ENCODE assay signal across 12 mouse cellular contexts in the genomic region with DNA sequence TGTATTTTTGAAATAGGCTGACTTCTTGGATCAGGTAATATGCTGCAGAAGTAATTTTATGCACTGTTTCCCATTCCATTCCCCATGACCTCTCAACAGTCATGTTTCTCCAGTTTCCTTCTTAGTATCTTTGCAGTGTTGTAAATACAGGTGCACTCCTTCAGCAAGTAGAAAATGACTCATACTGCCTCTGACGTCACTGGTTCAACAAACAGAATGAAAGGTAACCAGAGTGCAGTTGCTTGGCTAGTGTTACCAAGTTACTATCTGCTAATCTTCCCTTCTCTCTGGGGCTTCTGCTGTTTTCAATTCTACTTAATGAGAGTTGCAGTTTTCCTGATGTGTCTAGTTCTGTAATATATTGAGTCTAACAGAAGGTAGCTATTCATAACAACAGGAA.
DNase-seq lines count a peak whose midpoint lies in the region; ATAC-seq and TF ChIP-seq lines count a peak whose summit lies in the region.
"Had no signal": no experiment of that assay in that cellular context is flagged by ENCODE, and none has a peak within 500 bp of the region (broad histone marks: within the 10 kb centered on the region; RNA-seq: fewer than 3 reads in every experiment).

No protein-coding gene starts in this region.

- no peaks in the 10 kb centered on the region for H3K9me3 ChIP-seq in lung, embryonic 14.5 days (ENCODE audit: low read depth, low read length)
- no peaks in the 10 kb centered on the region for H3K9me3 ChIP-seq in MEL (replicated peaks; ENCODE audit: insufficient read depth, low read length)
- no peaks in the 10 kb centered on the region for H3K9me3 ChIP-seq in stomach, embryonic 15.5 days
- H3K9me3 ChIP-seq: G1E; midbrain, embryonic 13.5 days had no signal

- H3K27me3 ChIP-seq in lung, embryonic 14.5 days (ENCODE audit: insufficient read depth, low read length), result no peaks in the 10 kb centered on the region
- H3K27me3 ChIP-seq in MEL (ENCODE audit: control insufficient read depth in 1 of 2, insufficient read depth in 2 of 2, low read length in 2 of 2), result no peaks in the 10 kb centered on the region; a peak in 1 of 4 replicates
- no peaks in the 10 kb centered on the region for H3K27me3 ChIP-seq in stomach, embryonic 15.5 days (replicated peaks)
- H3K27me3 ChIP-seq: midbrain, embryonic 13.5 days had no signal

- H3K4me3 ChIP-seq in lung, embryonic 14.5 days (ENCODE audit: low read depth, low read length), result no peak overlapping the region
- H3K4me3 ChIP-seq in MEL (ENCODE audit: control insufficient read depth in 1 of 2, insufficient read depth in 1 of 2, low read depth in 2 of 2, low read length in 2 of 2), result no peak overlapping the region
- H3K4me3 ChIP-seq in stomach, embryonic 15.5 days (replicated peaks), result no peak overlapping the region
- no peak overlapping the region for H3K4me3 ChIP-seq in left cerebral cortex, adult 2 months
- H3K4me3 ChIP-seq: midbrain, embryonic 13.5 days had no signal

- no peak for TF ChIP-seq POLR2A in MEL (IDR thresholded peaks at IDR 0.05; ENCODE audit: control insufficient read depth in 1 of 2, insufficient read depth in 1 of 2, low read depth in 1 of 2, low read length in 2 of 2, poor library complexity in 1 of 2)

- TF ChIP-seq CTCF in lung, embryonic 14.5 days (IDR thresholded peaks at IDR 0.05; ENCODE audit: low read depth), result no peak
- no peak for TF ChIP-seq CTCF in MEL (IDR thresholded peaks at IDR 0.05 in 2 of 3, conservative IDR thresholded peaks at IDR 0.05 in 1 of 3; ENCODE audit: control insufficient read depth in 1 of 3, insufficient read depth in 1 of 3, low read depth in 2 of 3, low read length in 3 of 3, poor library complexity in 1 of 3, severe bottlenecking in 1 of 3)
- TF ChIP-seq CTCF in left cerebral cortex, adult 2 months (IDR thresholded peaks at IDR 0.05), result no peak

- peak; percentile 40 for DNase-seq in lung, embryonic 14.5 days
- DNase-seq in lung, postnatal 10 days, result no peak
- peak; percentile 11 for DNase-seq in MEL (ENCODE audit: low read depth, low spot score)
- peak; percentile 82 for DNase-seq in induced T-regulatory cell, adult 2 months (ENCODE audit: low read depth)
- DNase-seq in embryo, embryonic 9.5 days (ENCODE audit: extremely low spot score), result no peak
- no peak for DNase-seq in left cerebral cortex, adult 2 months (ENCODE audit: extremely low spot score in 1 of 2, low spot score in 2 of 2)
- DNase-seq: heart, postnatal 4 days; kidney, postnatal 25 days; thymus, postnatal 36 days had no signal

- no peak overlapping the region for H3K27ac ChIP-seq in lung, embryonic 14.5 days (ENCODE audit: low read depth)
- H3K27ac ChIP-seq in MEL (ENCODE audit: control insufficient read depth, low read depth, low read length), result no peak overlapping the region
- H3K27ac ChIP-seq in stomach, embryonic 15.5 days, result no peak overlapping the region
- no peak overlapping the region for H3K27ac ChIP-seq in left cerebral cortex, adult 2 months
- H3K27ac ChIP-seq: midbrain, embryonic 13.5 days had no signal

- no peaks in the 10 kb centered on the region for H3K36me3 ChIP-seq in lung, embryonic 14.5 days (ENCODE audit: insufficient read depth)
- peaks cover 0 to 2% of the 10 kb centered on the region in 2 experiments; a peak in 1 of 4 replicates for H3K36me3 ChIP-seq in MEL (ENCODE audit: control insufficient read depth in 1 of 2, insufficient read depth in 2 of 2, low read length in 2 of 2)
- no peaks in the 10 kb centered on the region for H3K36me3 ChIP-seq in stomach, embryonic 15.5 days
- H3K36me3 ChIP-seq: G1E; midbrain, embryonic 13.5 days had no signal

- 8% methylated on average over 1 of the region's 1 CpGs for WGBS in lung, embryonic 14.5 days
- WGBS in stomach, embryonic 15.5 days, result 11% methylated on average over 1 of the region's 1 CpGs

- H3K79me2 ChIP-seq in MEL (ENCODE audit: control insufficient read depth, insufficient read depth, low read length, poor library complexity), result no peaks in the 10 kb centered on the region

- ATAC-seq in lung, embryonic 14.5 days (ENCODE audit: insufficient read depth), result no peak
- ATAC-seq in stomach, embryonic 15.5 days (ENCODE audit: insufficient read depth, low FRiP score, low read depth), result peak; percentile 88
- ATAC-seq: midbrain, embryonic 13.5 days had no signal

- TF ChIP-seq EP300 in MEL (IDR thresholded peaks at IDR 0.05; ENCODE audit: low read depth in 1 of 2, low read length in 2 of 2), result no peak

- H3K4me2 ChIP-seq in lung, embryonic 14.5 days, result no peak overlapping the region
- no peak overlapping the region for H3K4me2 ChIP-seq in stomach, embryonic 15.5 days
- H3K4me2 ChIP-seq: midbrain, embryonic 13.5 days had no signal

- H3K9ac ChIP-seq in lung, embryonic 14.5 days, result no peak overlapping the region
- no peak overlapping the region for H3K9ac ChIP-seq in MEL (ENCODE audit: control insufficient read depth, low read depth, low read length, poor library complexity, severe bottlenecking)
- no peak overlapping the region for H3K9ac ChIP-seq in stomach, embryonic 15.5 days
- H3K9ac ChIP-seq: midbrain, embryonic 13.5 days had no signal

- TF ChIP-seq RAD21 in MEL (IDR thresholded peaks at IDR 0.05; ENCODE audit: low read depth, low read length), result no peak

- intact Hi-C loops in left cerebral cortex, adult 2 months (cut with DNase I), result loop anchor here (5.0 kb wide), 1 partner anchor 1607 kb away; a partner anchor contains a TSS

- 0 out of 2 replicates have a peak, but pooled peaks cover 3% of the 10 kb centered on the region for H3K4me1 ChIP-seq in lung, embryonic 14.5 days (ENCODE audit: insufficient read depth)
- H3K4me1 ChIP-seq in MEL (ENCODE audit: control insufficient read depth in 1 of 2, insufficient read depth in 2 of 2, low read length in 2 of 2), result peaks cover 0 to 4% of the 10 kb centered on the region in 2 experiments; a peak in 2 of 4 replicates
- H3K4me1 ChIP-seq in stomach, embryonic 15.5 days, result peaks cover 7% of the 10 kb centered on the region; the same call in 1 of the 2 replicates
- H3K4me1 ChIP-seq: midbrain, embryonic 13.5 days had no signal

TF ChIP-seq in MEL, 35 proteins besides CTCF, POLR2A, EP300 and RAD21:
- TF ChIP-seq MAZ (IDR thresholded peaks at IDR 0.05; ENCODE audit: low read depth, low read length), result no peak
- no peak for TF ChIP-seq ZKSCAN1 (IDR thresholded peaks at IDR 0.05; ENCODE audit: low read depth, low read length)
- no peak for TF ChIP-seq GABPA (IDR thresholded peaks at IDR 0.05; ENCODE audit: low read depth, low read length)
- no peak for TF ChIP-seq MYB (IDR thresholded peaks at IDR 0.05; ENCODE audit: low read depth, low read length)
- no peak for TF ChIP-seq BHLHE40 (IDR thresholded peaks at IDR 0.05; ENCODE audit: borderline replicate concordance, low read depth, low read length)
- TF ChIP-seq GATA1 (IDR thresholded peaks at IDR 0.05; ENCODE audit: low read depth, low read length), result no peak
- TF ChIP-seq JUND (IDR thresholded peaks at IDR 0.05; ENCODE audit: low read depth, low read length), result no peak
- TF ChIP-seq SIN3A (IDR thresholded peaks at IDR 0.05; ENCODE audit: low read length), result no peak
- no peak for TF ChIP-seq POLR2AphosphoS5 (IDR thresholded peaks at IDR 0.05; ENCODE audit: borderline replicate concordance, low read depth, low read length)
- TF ChIP-seq ZC3H11A (IDR thresholded peaks at IDR 0.05; ENCODE audit: low read depth, low read length), result no peak
- TF ChIP-seq TBP (IDR thresholded peaks at IDR 0.05; ENCODE audit: low read depth, low read length), result no peak
- no peak for TF ChIP-seq MXI1 (IDR thresholded peaks at IDR 0.05; ENCODE audit: low read depth, low read length)

Comparison
In these comparisons a context has a peak if more than half of its experiments do, and no peak if none do; other contexts are left out.
1. DNase-seq: peak in lung, embryonic 14.5 days (single experiment), MEL (single experiment) and induced T-regulatory cell, adult 2 months (single experiment); none in lung, postnatal 10 days (single experiment), embryo, embryonic 9.5 days (single experiment) and left cerebral cortex, adult 2 months (0 of 2).